Mouse (Mus musculus) embryonic facial prominence, embryonic 14.5 days (tissue): ENCODE data around the gene Hnrnph3. TPM values are rescaled to one million over a fixed set of nuclear protein-coding genes. Genes with fewer than 3 reads are reported as not detected.
"Not testable (repeated sequence)": the region's sequence is repeated elsewhere in the genome, so short reads cannot be mapped to it uniquely, and the experiment has no call there.

Source experiments
- ATAC-seq: fragments of 200-750 bp; cut with Nextera tagmentation; 2 replicates; pipeline ENCODE4 v1.8.0; 2017; ENCODE audit warnings: low read depth, moderate number of reproducible peaks, moderate TSS enrichment
- DNase-seq: peaks from one replicate; pipeline ENCODE4 v3.0.0-alpha.2; 2015; ENCODE audit warnings: low spot score
- H3K27ac ChIP-seq: fragments of 300-500 bp; sonication (generic); replicated peaks from 2 replicates; pipeline ENCODE4 v1.5.1; 2014; ENCODE audit warnings: low read depth, mild to moderate bottlenecking, low read length, moderate library complexity
- H3K27me3 ChIP-seq: fragments of 300-500 bp; sonication (generic); replicated peaks from 2 replicates; pipeline ENCODE4 v1.6.1; 2014; ENCODE audit warnings: low read length; ENCODE audit not compliant: control insufficient read depth, insufficient read depth
- H3K36me3 ChIP-seq: fragments of 300-500 bp; sonication (generic); 2 replicates; pipeline ENCODE4 v1.6.1; 2014; ENCODE audit warnings: low read length, mixed read lengths; ENCODE audit not compliant: control insufficient read depth, insufficient read depth
- H3K4me1 ChIP-seq: fragments of 300-500 bp; sonication (generic); 2 replicates; pipeline ENCODE4 v1.6.1; 2014; ENCODE audit warnings: antibody characterized with exemption, low read length; ENCODE audit not compliant: control insufficient read depth, insufficient read depth
- H3K4me2 ChIP-seq: fragments of 300-500 bp; sonication (generic); 2 replicates; pipeline ENCODE4 v1.6.1; 2014; ENCODE audit warnings: low read depth, mild to moderate bottlenecking, low read length, moderate library complexity, mixed read lengths
- H3K4me3 ChIP-seq: fragments of 300-500 bp; sonication (generic); 2 replicates; pipeline ENCODE4 v1.5.1; 2014; ENCODE audit warnings: low read depth, mild to moderate bottlenecking, low read length
- H3K9ac ChIP-seq: fragments of 300-500 bp; sonication (generic); 2 replicates; pipeline ENCODE4 v1.6.1; 2014; ENCODE audit warnings: low read depth, mild to moderate bottlenecking, low read length, moderate library complexity, mixed read lengths
- H3K9me3 ChIP-seq: fragments of 300-500 bp; sonication (generic); 2 replicates; pipeline ENCODE4 v1.6.1; 2016; ENCODE audit warnings: low read length; ENCODE audit not compliant: control insufficient read depth
- WGBS: fragments of 180-500 bp; shearing (Covaris S2); extraction: QIAGEN DNeasy Blood & Tissue Kit; methylation state at CpG from one replicate; pipeline ENCODE4 v1.1.7; 2014; 5-methylcytosine and 5-hydroxymethylcytosine counted together
- polyA plus RNA-seq: library from polyadenylated mRNA; unstranded; fragments of >200 nt; fragmentation: Nextera tagmentation; extraction: Ambion mirVana; gene quantifications from 2 replicates; pipeline ENCODE4 v1.2.1, GENCODE M21; 2014

Hnrnph3 gene
- polyA plus RNA-seq, 1 experiment from 2014 or later: 51.8 TPM

DNA sequence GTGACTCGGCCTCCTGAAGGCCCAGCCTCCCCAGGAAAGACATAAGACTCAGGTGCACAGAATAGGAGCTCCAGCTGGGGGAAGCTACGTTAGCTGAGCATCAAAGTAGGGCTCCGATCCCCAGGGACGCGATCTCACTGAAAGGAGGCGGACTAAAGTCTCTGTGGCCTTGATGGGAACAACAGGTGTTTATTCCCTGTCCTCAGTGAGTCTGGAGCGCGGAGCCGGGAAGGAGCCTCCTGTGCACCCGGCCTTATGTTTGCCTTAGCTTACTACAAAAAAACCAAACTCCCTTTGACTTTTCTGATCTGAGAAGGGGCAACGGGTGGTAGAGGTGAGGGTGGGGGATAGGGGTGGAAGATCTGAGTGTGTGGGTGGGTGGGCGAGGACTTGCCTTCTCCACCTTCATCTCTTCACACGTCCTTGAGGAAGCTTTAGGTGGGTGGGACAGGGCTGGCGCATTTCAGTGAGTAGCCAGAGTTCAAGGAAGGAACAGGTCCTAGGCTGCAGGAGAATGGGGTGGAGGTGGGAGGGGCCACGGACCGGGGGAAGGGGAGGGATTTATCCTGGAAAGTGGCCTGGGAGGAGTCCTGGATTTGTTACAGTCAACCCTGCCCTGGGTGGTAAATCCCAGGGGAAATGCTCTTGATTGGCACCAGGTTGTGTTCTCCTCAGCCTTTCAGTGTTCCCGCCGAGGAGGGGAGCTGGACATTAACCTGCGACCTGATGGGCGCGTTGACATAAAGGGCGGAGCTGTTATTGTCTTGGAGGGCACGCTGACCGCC is 33.1 kb upstream of the Hnrnph3 start:
- Histone ChIP-seq H3K4me2 (no peak overlapping the region), H3K9ac (no peak overlapping the region), H3K9me3 (no peaks in the 10 kb centered on the region), H3K4me3 (no peak overlapping the region), H3K4me1 (no peaks in the 10 kb centered on the region), H3K36me3 (no peaks in the 10 kb centered on the region), H3K27me3 (no peaks in the 10 kb centered on the region), H3K27ac (no peak overlapping the region)
- ATAC-seq: no peak
- peak; percentile 13 for DNase-seq
- WGBS: 41% methylated on average over 24 of the region's 24 CpGs

DNA sequence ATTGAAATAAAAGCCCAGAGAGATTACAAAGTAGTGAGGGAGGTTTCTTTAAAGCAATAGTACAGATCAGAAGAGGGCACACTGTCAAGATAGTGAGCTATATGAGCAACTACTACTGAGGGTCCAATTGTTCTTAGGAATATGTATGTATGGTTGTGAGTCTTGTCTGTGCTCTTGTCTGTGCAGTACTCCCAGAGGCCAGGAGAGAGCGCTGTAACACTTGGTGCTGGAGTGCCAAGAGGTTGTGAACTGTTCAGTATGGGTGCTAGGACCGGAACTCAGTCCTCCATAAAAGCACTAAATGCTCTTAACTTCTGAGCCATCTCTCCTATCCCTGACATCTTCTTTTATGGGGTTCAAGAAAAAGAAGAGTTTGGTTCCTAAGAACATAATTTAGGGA is 30.6 kb upstream of the Hnrnph3 start:
- Histone ChIP-seq H3K27ac (no peak overlapping the region), H3K4me3 (no peak overlapping the region), H3K9ac (no peak overlapping the region), H3K36me3 (no peaks in the 10 kb centered on the region), H3K9me3 (no peaks in the 10 kb centered on the region), H3K27me3 (no peaks in the 10 kb centered on the region), H3K4me2 (no peak overlapping the region), H3K4me1 (no peaks in the 10 kb centered on the region)
- 71% methylated on average over 2 of the region's 2 CpGs for WGBS
- ATAC-seq (no peak), DNase-seq (no peak)

DNA sequence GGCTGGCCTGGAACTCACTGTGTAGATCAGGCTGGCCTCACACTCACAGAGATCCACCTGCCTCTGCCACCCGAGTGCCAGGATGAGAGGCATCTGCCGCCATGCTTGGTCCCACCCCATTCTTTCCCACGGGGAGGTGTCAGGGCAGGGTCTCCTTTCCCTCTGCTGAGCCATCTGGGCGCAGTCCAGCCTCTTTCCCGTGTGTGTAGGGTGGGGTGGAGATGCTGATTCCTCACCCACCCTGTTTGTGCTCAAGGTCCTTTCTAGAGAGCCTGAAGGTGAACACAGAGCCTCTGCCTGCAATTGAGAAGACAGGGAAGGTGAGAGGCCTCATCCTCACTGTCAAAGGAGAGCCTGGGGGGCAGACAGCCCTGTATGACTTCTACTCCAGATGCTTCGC is 30.1 kb upstream of the Hnrnph3 start:
- H3K4me1 ChIP-seq, H3K4me2 ChIP-seq, H3K27me3 ChIP-seq, H3K4me3 ChIP-seq, H3K9me3 ChIP-seq, H3K9ac ChIP-seq, H3K36me3 ChIP-seq, ATAC-seq, DNase-seq, H3K27ac ChIP-seq: not testable (repeated sequence)
- WGBS: 89% methylated on average over 6 of the region's 6 CpGs

DNA sequence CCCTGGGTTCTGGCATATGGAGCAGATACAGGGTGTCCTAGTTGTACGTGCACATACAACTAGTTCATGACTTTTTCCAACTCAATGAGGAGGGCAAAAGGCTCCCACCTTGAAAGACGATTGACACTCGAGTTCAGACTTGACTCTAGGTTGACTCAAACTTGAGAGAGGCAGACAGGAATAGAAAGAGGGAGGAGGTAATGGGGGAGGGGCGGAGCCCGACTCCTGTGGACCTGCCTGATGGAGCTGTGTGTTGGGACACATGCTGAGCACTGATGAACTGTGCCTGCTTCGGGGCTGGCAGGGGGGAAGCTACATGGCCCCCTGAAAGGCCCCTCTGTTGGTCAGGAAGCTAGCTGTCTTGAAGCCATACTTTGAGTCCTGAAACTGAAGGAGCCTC is 29.0 kb upstream of the Hnrnph3 start:
- Histone ChIP-seq H3K36me3 (no peaks in the 10 kb centered on the region), H3K9me3 (no peaks in the 10 kb centered on the region), H3K4me1 (no peaks in the 10 kb centered on the region), H3K9ac (no peak overlapping the region), H3K27ac (no peak overlapping the region), H3K4me2 (no peak overlapping the region), H3K4me3 (no peak overlapping the region), H3K27me3 (no peaks in the 10 kb centered on the region)
- ATAC-seq (no peak), DNase-seq (no peak)
- 50% methylated on average over 6 of the region's 6 CpGs for WGBS

DNA sequence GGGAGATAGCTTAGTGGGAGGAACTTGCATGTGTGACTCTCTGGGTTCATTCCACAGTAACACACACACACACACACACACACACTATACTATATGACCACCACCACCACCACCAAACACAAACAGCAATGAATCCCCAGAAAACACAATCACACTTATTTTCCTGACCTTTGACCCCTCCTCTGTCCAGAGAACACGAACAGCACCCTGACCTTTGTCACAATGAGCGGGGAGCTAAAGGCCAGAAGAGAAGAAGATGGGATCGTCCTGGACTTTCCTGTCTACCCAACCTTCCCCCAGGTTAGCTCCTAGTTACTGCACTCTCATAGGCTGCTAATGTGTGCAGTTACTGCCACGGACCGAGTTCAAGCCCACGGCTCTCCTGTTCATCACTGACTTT is 28.0 kb upstream of the Hnrnph3 start:
- no peaks in the 10 kb centered on the region for H3K36me3 ChIP-seq
- H3K9ac ChIP-seq: no peak overlapping the region
- no peak overlapping the region for H3K4me2 ChIP-seq
- ATAC-seq (no peak), DNase-seq (no peak)
- no peaks in the 10 kb centered on the region for H3K9me3 ChIP-seq
- H3K4me3 ChIP-seq: no peak overlapping the region
- H3K27me3 ChIP-seq: no peaks in the 10 kb centered on the region
- 77% methylated on average over 6 of the region's 6 CpGs for WGBS
- no peak overlapping the region for H3K27ac ChIP-seq
- no peaks in the 10 kb centered on the region for H3K4me1 ChIP-seq

DNA sequence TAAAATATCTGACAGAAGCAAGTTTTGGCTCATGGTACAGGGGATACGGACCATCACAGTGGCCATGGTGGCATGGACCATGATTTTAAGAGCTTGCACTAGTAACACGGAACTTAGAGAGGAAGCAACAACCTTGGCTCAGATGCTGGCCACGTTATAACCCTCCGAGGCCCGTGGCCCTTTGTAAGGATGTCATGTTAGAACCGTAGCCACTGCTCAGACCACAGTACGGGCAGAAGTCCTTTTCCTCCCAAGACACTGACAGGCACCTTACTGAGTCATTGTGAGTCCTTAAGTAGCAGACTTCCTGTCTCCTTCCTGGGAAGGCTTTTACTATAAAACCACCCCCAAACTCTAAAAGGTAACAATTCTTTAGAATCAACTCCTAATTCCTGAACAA is 27.2 kb upstream of the Hnrnph3 start:
- ATAC-seq (no peak), DNase-seq (no peak)
- Histone ChIP-seq H3K4me3 (no peak overlapping the region), H3K4me1 (no peaks in the 10 kb centered on the region), H3K9me3 (no peaks in the 10 kb centered on the region), H3K36me3 (no peaks in the 10 kb centered on the region), H3K27me3 (no peaks in the 10 kb centered on the region), H3K4me2 (no peak overlapping the region), H3K27ac (no peak overlapping the region), H3K9ac (no peak overlapping the region)
- 77% methylated on average over 7 of the region's 7 CpGs for WGBS

DNA sequence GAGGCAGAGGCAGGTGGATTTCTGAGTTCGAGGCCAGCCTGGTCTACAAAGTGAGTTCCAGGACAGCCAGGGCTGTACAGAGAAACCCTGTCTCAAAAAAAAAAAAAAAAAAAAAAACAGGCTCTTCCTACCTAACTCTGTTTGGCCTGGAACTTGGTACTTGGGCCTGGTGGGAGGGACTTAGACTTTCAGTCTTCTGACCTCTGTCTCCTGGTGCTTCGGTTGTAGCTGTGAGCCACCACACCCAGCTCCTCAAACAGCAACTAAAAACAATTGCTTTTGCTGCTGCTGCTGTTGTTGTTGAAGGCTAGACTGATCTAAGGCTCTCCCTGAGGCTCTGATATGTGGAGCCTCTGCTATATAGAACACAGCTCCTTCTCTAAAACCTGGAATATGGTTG is 25.1 kb upstream of the Hnrnph3 start:
- Histone ChIP-seq H3K9ac (no peak overlapping the region), H3K4me3 (no peak overlapping the region), H3K27me3 (no peaks in the 10 kb centered on the region), H3K4me2 (no peak overlapping the region), H3K9me3 (no peaks in the 10 kb centered on the region), H3K27ac (no peak overlapping the region), H3K4me1 (no peaks in the 10 kb centered on the region), H3K36me3 (no peaks in the 10 kb centered on the region)
- WGBS: 79% methylated on average over 1 of the region's 2 CpGs
- no peak for DNase-seq
- no peak for ATAC-seq

DNA sequence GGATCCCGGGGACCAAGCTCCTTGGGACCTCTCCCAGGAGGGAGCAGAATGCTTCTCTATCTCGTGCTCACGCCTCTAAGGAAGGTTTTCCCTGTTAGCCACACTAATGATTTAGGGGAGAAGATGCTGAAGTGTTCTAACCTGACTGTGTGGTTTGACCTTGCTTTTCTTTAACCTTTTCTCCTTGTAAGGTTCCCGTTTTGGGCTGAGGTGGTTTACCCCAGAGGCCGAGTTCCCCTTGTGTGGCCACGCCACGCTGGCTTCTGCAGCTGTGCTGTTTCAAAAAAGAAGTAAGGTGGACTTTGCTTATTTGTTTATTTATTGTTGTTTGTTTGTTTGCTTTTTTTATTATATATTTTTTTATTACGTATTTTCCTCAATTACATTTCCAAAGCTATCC is 23.7 kb upstream of the Hnrnph3 start:
- Histone ChIP-seq H3K4me1 (no peaks in the 10 kb centered on the region), H3K9ac (no peak overlapping the region), H3K36me3 (no peaks in the 10 kb centered on the region), H3K9me3 (no peaks in the 10 kb centered on the region), H3K27ac (no peak overlapping the region), H3K27me3 (no peaks in the 10 kb centered on the region), H3K4me2 (no peak overlapping the region), H3K4me3 (no peak overlapping the region)
- no peak for DNase-seq
- WGBS: 90% methylated on average over 8 of the region's 8 CpGs
- ATAC-seq: no peak

DNA sequence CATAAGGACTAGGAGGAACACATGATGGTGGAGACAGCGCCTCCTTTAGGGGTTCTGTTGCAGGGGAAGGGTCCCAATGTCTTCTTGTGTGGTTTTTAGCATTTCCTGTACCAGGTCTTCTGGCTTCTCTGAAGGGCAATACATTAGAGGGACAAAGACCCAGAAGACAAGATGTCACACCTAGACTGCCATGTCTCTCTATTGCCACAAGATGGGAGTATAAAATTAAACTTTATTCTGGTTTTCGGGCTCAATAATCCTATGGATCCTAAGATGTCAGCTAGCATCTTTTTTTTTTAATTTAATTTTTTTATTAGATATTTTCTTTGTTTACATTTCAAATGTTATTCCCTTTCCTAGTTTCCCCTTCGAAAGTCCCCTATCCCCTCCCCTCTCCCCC is 19.1 kb upstream of the Hnrnph3 start:
- no peaks in the 10 kb centered on the region for H3K9me3 ChIP-seq
- ATAC-seq (no peak), DNase-seq (no peak)
- no peak overlapping the region for H3K4me2 ChIP-seq
- H3K27me3 ChIP-seq: no peaks in the 10 kb centered on the region
- no peaks in the 10 kb centered on the region for H3K36me3 ChIP-seq
- WGBS: 58% methylated on average over 3 of the region's 3 CpGs
- H3K27ac ChIP-seq: no peak overlapping the region
- H3K4me1 ChIP-seq: no peaks in the 10 kb centered on the region
- no peak overlapping the region for H3K4me3 ChIP-seq
- no peak overlapping the region for H3K9ac ChIP-seq
